Comparison of ENCODE assay signal across 26 mouse cellular contexts in the genomic region with DNA sequence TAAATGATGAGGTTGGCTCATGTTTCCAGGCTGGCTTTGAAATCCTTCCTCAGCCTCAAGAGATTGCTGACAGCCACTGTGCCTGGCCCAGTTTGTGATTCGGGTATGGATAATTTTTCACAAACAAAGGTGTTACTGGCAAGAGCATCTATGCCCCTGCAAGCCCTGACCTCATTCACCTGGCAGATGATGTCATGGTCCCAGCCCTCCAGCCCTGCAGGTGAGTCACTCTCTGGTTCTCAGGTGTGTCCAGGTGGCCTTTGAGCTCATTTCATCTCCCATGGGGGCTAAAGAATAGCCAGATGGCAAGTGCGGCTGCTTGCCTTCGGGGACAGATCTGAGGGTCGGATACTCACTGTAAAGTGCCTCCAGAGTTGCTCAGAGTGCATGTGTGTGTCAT. TPM values are rescaled to one million over a fixed set of nuclear protein-coding genes. Genes with fewer than 3 reads are reported as not detected.
DNase-seq lines count a peak whose midpoint lies in the region; ATAC-seq and TF ChIP-seq lines count a peak whose summit lies in the region.
"Had no signal": no experiment of that assay in that cellular context is flagged by ENCODE, and none has a peak within 500 bp of the region (broad histone marks: within the 10 kb centered on the region; RNA-seq: fewer than 3 reads in every experiment).

No protein-coding gene starts in this region.

- no peak overlapping the region for H3K9ac ChIP-seq in intestine, postnatal 0 days (ENCODE audit: low read depth, low read length)
- H3K9ac ChIP-seq: forebrain, embryonic 13.5 days; heart, embryonic 12.5 days; heart, embryonic 15.5 days; hindbrain, embryonic 13.5 days had no signal

- no peak overlapping the region for H3K4me2 ChIP-seq in intestine, postnatal 0 days (replicated peaks; ENCODE audit: low read depth)
- H3K4me2 ChIP-seq: forebrain, embryonic 13.5 days; heart, embryonic 12.5 days; hindbrain, embryonic 13.5 days had no signal

- no peaks in the 10 kb centered on the region for H3K27me3 ChIP-seq in cerebellum, adult 2 months (ENCODE audit: control insufficient read depth, insufficient read depth, low read length)
- no peaks in the 10 kb centered on the region for H3K27me3 ChIP-seq in intestine, postnatal 0 days (replicated peaks; ENCODE audit: control insufficient read depth, insufficient read depth, low read length)
- H3K27me3 ChIP-seq: forebrain, embryonic 13.5 days; heart, embryonic 12.5 days; heart, embryonic 15.5 days; hindbrain, embryonic 13.5 days; Patski had no signal

- peaks cover 31% of the 10 kb centered on the region for H3K4me1 ChIP-seq in cerebellum, adult 2 months (ENCODE audit: control insufficient read depth, insufficient read depth, low read length)
- peaks cover 2% of the 10 kb centered on the region; the same call in 1 of the 2 replicates for H3K4me1 ChIP-seq in intestine, postnatal 0 days (replicated peaks; ENCODE audit: control insufficient read depth, insufficient read depth, low read length)
- H3K4me1 ChIP-seq: forebrain, embryonic 10.5 days; forebrain, embryonic 13.5 days; hindbrain, embryonic 10.5 days had no signal

- TF ChIP-seq POLR2A in cerebellum, adult 2 months (IDR thresholded peaks at IDR 0.05; ENCODE audit: borderline replicate concordance, insufficient read depth, low read length), result no peak

- no peak overlapping the region for H3K4me3 ChIP-seq in cerebellum, adult 2 months (replicated peaks; ENCODE audit: insufficient read depth, low read depth, low read length)
- H3K4me3 ChIP-seq in gastrocnemius, adult 2 months, result no peak overlapping the region
- H3K4me3 ChIP-seq in intestine, postnatal 0 days (ENCODE audit: low read depth, low read length), result no peak overlapping the region
- H3K4me3 ChIP-seq: forebrain, embryonic 10.5 days; forebrain, embryonic 13.5 days; heart, embryonic 12.5 days; heart, embryonic 15.5 days; hindbrain, embryonic 10.5 days; hindbrain, embryonic 13.5 days had no signal

- no peak for TF ChIP-seq CTCF in cerebellum, adult 2 months (IDR thresholded peaks at IDR 0.05; ENCODE audit: borderline replicate concordance, insufficient read depth, low read depth, low read length)
- TF ChIP-seq CTCF in gastrocnemius, adult 2 months (IDR thresholded peaks at IDR 0.05), result no peak
- no peak for TF ChIP-seq CTCF in intestine, postnatal 0 days (IDR thresholded peaks at IDR 0.05; ENCODE audit: low read depth)

- no peaks in the 10 kb centered on the region; the same call in 1 of the 2 replicates for H3K36me3 ChIP-seq in intestine, postnatal 0 days (ENCODE audit: control insufficient read depth, insufficient read depth)
- H3K36me3 ChIP-seq: G1E; heart, embryonic 15.5 days; hindbrain, embryonic 13.5 days had no signal

- intact Hi-C loops in gastrocnemius, adult 2 months (cut with DNase I), result no loop called here
- intact Hi-C loops in gastrocnemius, postnatal 36 days (cut with DNase I), result loop anchor here (5.0 kb wide), 1 partner anchor 42 kb away; no protein-coding TSS in a partner anchor

- no peaks in the 10 kb centered on the region for H3K9me3 ChIP-seq in intestine, postnatal 0 days (ENCODE audit: control insufficient read depth)
- H3K9me3 ChIP-seq: forebrain, embryonic 10.5 days; forebrain, embryonic 13.5 days; G1E; heart, embryonic 12.5 days; heart, embryonic 15.5 days; hindbrain, embryonic 10.5 days; hindbrain, embryonic 13.5 days had no signal

- ATAC-seq in intestine, postnatal 0 days, result peak; percentile 45; the same call in 1 of the 2 replicates
- ATAC-seq: forebrain, embryonic 13.5 days; forebrain, embryonic 16.5 days; hindbrain, embryonic 16.5 days; Patski had no signal

- 13% methylated on average over 4 of the region's 4 CpGs for WGBS in cerebellum, adult 2 months
- WGBS in intestine, postnatal 0 days, result 62% methylated on average over 4 of the region's 4 CpGs

- H3K27ac ChIP-seq in cerebellum, adult 2 months (ENCODE audit: insufficient read depth, low read length), result no peak overlapping the region
- no peak overlapping the region for H3K27ac ChIP-seq in gastrocnemius, adult 2 months
- H3K27ac ChIP-seq in intestine, postnatal 0 days (ENCODE audit: low read depth, low read length), result no peak overlapping the region
- H3K27ac ChIP-seq: forebrain, embryonic 10.5 days; forebrain, embryonic 13.5 days; hindbrain, embryonic 10.5 days; hindbrain, embryonic 13.5 days had no signal

- DNase-seq in cerebellum, adult 2 months, result peak; percentile 25 to 56
- no peak for DNase-seq in cerebellum, postnatal 4 days (ENCODE audit: low spot score in 2 of 2)
- DNase-seq in gastrocnemius, adult 2 months, result peak; percentile 11
- DNase-seq in gastrocnemius, postnatal 36 days, result no peak
- DNase-seq in right cerebral cortex, adult 2 months (ENCODE audit: low spot score in 2 of 2), result no peak
- DNase-seq: adrenal gland, postnatal 10 days; adrenal gland, postnatal 36 days; B cell, adult 2 months; cerebellum, postnatal 36 days; gastrocnemius, postnatal 14 days; heart, adult 18-20 months; heart, postnatal 10 days; heart, postnatal 36 days; kidney, adult 11 months; kidney, adult 8-10 months had no signal

RNA-seq across cellular contexts. Expression of a gene that starts 8.2 kb away (rescaled TPM):
- polyA plus RNA-seq in cerebellum, adult 2 months (2012; rRNA removed), result 63.6 and 71.6 TPM in 2 replicates
- total RNA-seq in gastrocnemius, adult 2 months (2021), result 10 to 100 TPM; 27.1 to 30.9 TPM
- 10 to 100 TPM; 24.3 to 27.0 TPM for total RNA-seq in gastrocnemius, postnatal 36 days (2021)
- polyA plus RNA-seq in intestine, postnatal 0 days (2015; fragmentation: Nextera tagmentation; extraction: Ambion mirVana), result 23.3 and 24.3 TPM in 2 replicates
- polyA plus RNA-seq: G1E had no signal

Comparison
In these comparisons a context has a peak if more than half of its experiments do, and no peak if none do; other contexts are left out.
1. DNase-seq: peak in cerebellum, adult 2 months (2 of 2) and gastrocnemius, adult 2 months (single experiment); none in cerebellum, postnatal 4 days (0 of 2), gastrocnemius, postnatal 36 days (0 of 2) and right cerebral cortex, adult 2 months (0 of 2).